Mouse (Mus musculus) ES-E14 (cell line): ENCODE results near the gene Pisd.

ENCODE experiments used
- CHD2 ChIP-seq: IDR thresholded peaks from 2 replicates; pipeline ENCODE4 v1.6.1; 2014; ENCODE audit warnings: mild to moderate bottlenecking, low read depth, low read length, inconsistent platforms
- HCFC1 ChIP-seq: IDR thresholded peaks from 2 replicates; pipeline ENCODE4 v1.6.1; 2012; ENCODE audit warnings: low read length, inconsistent platforms, borderline replicate concordance; ENCODE audit not compliant: insufficient read depth
- MAFK ChIP-seq: IDR thresholded peaks from 2 replicates; pipeline ENCODE4 v1.6.1; 2014; ENCODE audit warnings: mild to moderate bottlenecking, low read depth, low read length, inconsistent platforms; ENCODE audit not compliant: insufficient read depth
- ZC3H11A ChIP-seq: IDR thresholded peaks from 2 replicates; pipeline ENCODE4 v1.6.1; 2012; ENCODE audit warnings: low read depth, mild to moderate bottlenecking, inconsistent platforms, low read length, borderline replicate concordance
- ZNF384 ChIP-seq: IDR thresholded peaks from 2 replicates; pipeline ENCODE4 v1.6.1; 2012; ENCODE audit warnings: low read depth, low read length, inconsistent platforms

DNA sequence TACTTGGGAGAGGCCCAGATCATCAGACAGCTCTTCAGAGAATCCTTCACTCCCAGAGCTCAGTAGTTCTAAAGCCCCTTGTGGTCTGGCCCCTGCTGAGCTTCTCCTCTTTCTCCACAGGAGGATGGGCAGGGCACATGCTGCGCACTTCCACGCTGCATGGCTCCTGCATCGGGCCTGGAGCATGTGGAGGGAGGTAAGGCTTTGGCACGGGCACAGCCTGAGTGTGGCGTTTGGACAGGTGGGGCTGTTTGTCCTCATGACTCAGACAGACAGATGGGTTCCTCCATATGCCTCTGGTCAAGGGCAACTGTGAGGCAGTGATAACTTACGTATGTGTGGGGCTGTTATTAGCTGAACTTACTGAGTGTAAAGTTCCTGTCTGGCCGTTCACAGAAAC, 63.2 kb downstream of the Pisd start:
- TF ChIP-seq MAFK (no peak), HCFC1 (no peak), CHD2 (no peak), ZNF384 (no peak), ZC3H11A (no peak)
